Mouse (Mus musculus) cerebellum, adult 11-12 months (tissue): ENCODE data around the gene Esp31.

ENCODE experiments used
- DNase-seq: peaks from one replicate; pipeline ENCODE4 v3.0.0; 2022

Gene Esp31

GRCm38 (mm10) chr17:38639147-38639546 is at the start of gene Esp31:
Gene Esp31 (plus strand): TSS chr17:38639447.
- DNase-seq: no peak
